Mouse (Mus musculus): Measurements from ENCODE around the gene Phkb.

The Phkb gene

GRCm38 (mm10) chr8:86083346-86083745, 242.6 kb downstream of the Phkb start:
- in situ Hi-C loops (cut with MboI, MseI), result loop anchor here in 1 of 2 experiments (10.0 kb wide), 1 partner anchor 641 kb away; no protein-coding TSS in a partner anchor

GRCm38 (mm10) chr8:86086791-86087190, 246.0 kb downstream of the Phkb start:
- in situ Hi-C loops (cut with MboI, MseI), result loop anchor here in 1 of 2 experiments (10.0 kb wide), 1 partner anchor 638 kb away; no protein-coding TSS in a partner anchor

GRCm38 (mm10) chr8:86087468-86087867, 246.7 kb downstream of the Phkb start:
- in situ Hi-C loops (cut with MboI, MseI), result loop anchor here in 1 of 2 experiments (10.0 kb wide), 1 partner anchor 637 kb away; no protein-coding TSS in a partner anchor

GRCm38 (mm10) chr8:86090666-86091065, 249.9 kb downstream of the Phkb start:
- in situ Hi-C loops (cut with MboI, MseI), result no loop called here
